Mouse (Mus musculus) liver, embryonic 14.5 days (tissue): Measurements from ENCODE around the gene Wfdc15a.

Experiments used
- CTCF ChIP-seq: IDR thresholded peaks from 2 replicates; pipeline ENCODE4 v1.5.1; 2016; ENCODE audit warnings: antibody characterized with exemption, low read depth, control low read depth
- EP300 ChIP-seq: IDR thresholded peaks from 2 replicates; pipeline ENCODE4 v1.6.1; 2016; ENCODE audit warnings: antibody characterized with exemption, low read depth

DNA sequence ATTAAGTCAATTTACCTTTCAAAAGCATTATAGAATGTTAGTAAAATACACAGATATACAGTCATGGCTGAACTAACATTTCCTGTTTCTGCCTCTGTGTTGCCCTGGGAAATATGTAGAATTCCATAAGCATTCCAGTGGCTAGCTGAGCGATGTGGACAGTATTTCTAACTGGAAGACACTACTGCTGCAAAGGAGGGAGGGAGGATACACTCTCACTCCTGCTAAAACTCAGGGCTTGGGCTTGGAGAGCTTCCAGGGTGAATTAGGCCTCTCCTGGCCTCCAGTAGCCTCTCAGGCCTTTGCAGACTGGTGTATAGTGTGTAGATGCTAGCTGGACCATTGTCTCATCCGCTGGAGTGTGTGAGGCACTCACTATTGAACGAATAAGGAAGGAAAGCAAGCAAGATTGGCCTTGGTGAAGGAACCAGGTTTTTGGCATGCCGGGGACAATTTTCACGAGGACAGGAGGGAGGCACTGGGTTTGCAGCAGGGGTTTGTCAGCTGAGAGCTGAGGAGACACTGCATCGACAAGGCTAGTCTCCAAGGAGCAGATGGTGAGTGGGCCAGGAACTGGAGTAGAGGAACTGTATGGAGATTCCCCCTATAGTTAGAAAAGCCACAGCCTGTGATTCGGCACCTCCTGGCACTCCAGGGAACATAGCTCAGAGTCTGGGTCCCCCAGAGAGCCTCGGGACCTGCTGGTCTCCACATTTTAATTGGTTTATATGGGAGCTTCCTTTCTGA lies 25.1 kb downstream of the Wfdc15a start:
- TF ChIP-seq CTCF (no peak), EP300 (no peak)
